Mouse (Mus musculus): ENCODE data around the gene Akap11. TPM values are rescaled to one million over a fixed set of nuclear protein-coding genes. Genes with fewer than 3 reads are reported as not detected.
A peak's percentile ranks its signal among the peaks of the same experiment; 100 is the strongest.

The Akap11 gene
- polyA plus RNA-seq, 1 experiment from 2014 or later: 19.7 TPM

GRCm38 (mm10) chr14:78525059-78525458, 11.5 kb downstream of the Akap11 start:
- H3K27ac ChIP-seq (ENCODE audit: low read depth, low read length): no peak overlapping the region
- no peak overlapping the region for H3K4me2 ChIP-seq (replicated peaks; ENCODE audit: low read depth, low read length)
- no peak for ATAC-seq (ENCODE audit: low FRiP score, low TSS enrichment)
- 86% methylated on average over 2 of the region's 2 CpGs for WGBS
- no peaks in the 10 kb centered on the region for H3K9me3 ChIP-seq (ENCODE audit: control insufficient read depth, low read length)
- H3K4me1 ChIP-seq (ENCODE audit: control insufficient read depth, insufficient read depth, low read length): peaks cover 26% of the 10 kb centered on the region
- peaks cover 7% of the 10 kb centered on the region; the same call in 1 of the 2 replicates for H3K36me3 ChIP-seq (ENCODE audit: control insufficient read depth, insufficient read depth, low read length)
- H3K27me3 ChIP-seq (ENCODE audit: control insufficient read depth, insufficient read depth, low read length): no peaks in the 10 kb centered on the region
- H3K9ac ChIP-seq (ENCODE audit: low read depth, low read length): no peak overlapping the region
- no peak overlapping the region for H3K4me3 ChIP-seq (ENCODE audit: low read length)

- Histone ChIP-seq H3K36me3 (ENCODE audit: control insufficient read depth, insufficient read depth, low read length) (peaks cover 74% of the 10 kb centered on the region), H3K27ac (ENCODE audit: low read depth, low read length) (no peak overlapping the region), H3K27me3 (ENCODE audit: control insufficient read depth, insufficient read depth, low read length) (no peaks in the 10 kb centered on the region), H3K4me3 (ENCODE audit: low read length) (no peak overlapping the region), H3K4me1 (ENCODE audit: control insufficient read depth, insufficient read depth, low read length) (no peaks in the 10 kb centered on the region), H3K9ac (ENCODE audit: low read depth, low read length) (no peak overlapping the region), H3K4me2 (replicated peaks; ENCODE audit: low read depth, low read length) (no peak overlapping the region), H3K9me3 (ENCODE audit: control insufficient read depth, low read length) (no peaks in the 10 kb centered on the region)
- ATAC-seq (ENCODE audit: low FRiP score, low TSS enrichment): no peak
- 87% methylated on average over 8 of the region's 9 CpGs for WGBS
Measured at GRCm38 (mm10) chr14:78510713-78511112, 25.9 kb downstream of the Akap11 start.

GRCm38 (mm10) chr14:78509791-78510190, 26.8 kb downstream of the Akap11 start:
- H3K4me2 ChIP-seq (replicated peaks; ENCODE audit: low read depth, low read length): no peak overlapping the region
- no peak for ATAC-seq (ENCODE audit: low FRiP score, low TSS enrichment)

GRCm38 (mm10) chr14:78500578-78500977, 36.0 kb downstream of the Akap11 start:
- H3K36me3 ChIP-seq (ENCODE audit: control insufficient read depth, insufficient read depth, low read length): peaks cover 32% of the 10 kb centered on the region

More at GRCm38 (mm10) chr14:78509791-78510190, 26.8 kb downstream of the Akap11 start:
- Histone ChIP-seq H3K27me3 (ENCODE audit: control insufficient read depth, insufficient read depth, low read length) (no peaks in the 10 kb centered on the region), H3K4me1 (ENCODE audit: control insufficient read depth, insufficient read depth, low read length) (no peaks in the 10 kb centered on the region), H3K4me3 (ENCODE audit: low read length) (no peak overlapping the region), H3K36me3 (ENCODE audit: control insufficient read depth, insufficient read depth, low read length) (peaks cover 79% of the 10 kb centered on the region), H3K9me3 (ENCODE audit: control insufficient read depth, low read length) (no peaks in the 10 kb centered on the region), H3K9ac (ENCODE audit: low read depth, low read length) (no peak overlapping the region), H3K27ac (ENCODE audit: low read depth, low read length) (no peak overlapping the region)
- WGBS: 92% methylated on average over 6 of the region's 6 CpGs

GRCm38 (mm10) chr14:78496691-78497090, 39.9 kb downstream of the Akap11 start:
- H3K27me3 ChIP-seq (ENCODE audit: control insufficient read depth, insufficient read depth, low read length): no peaks in the 10 kb centered on the region
- 95% methylated on average over 4 of the region's 4 CpGs for WGBS
- no peaks in the 10 kb centered on the region for H3K4me1 ChIP-seq (ENCODE audit: control insufficient read depth, insufficient read depth, low read length)
- no peak overlapping the region for H3K4me3 ChIP-seq (ENCODE audit: low read length)
- H3K27ac ChIP-seq (ENCODE audit: low read depth, low read length): no peak overlapping the region
- ATAC-seq (ENCODE audit: low FRiP score, low TSS enrichment): no peak
- H3K4me2 ChIP-seq (replicated peaks; ENCODE audit: low read depth, low read length): no peak overlapping the region
- no peaks in the 10 kb centered on the region for H3K9me3 ChIP-seq (ENCODE audit: control insufficient read depth, low read length)
- H3K36me3 ChIP-seq (ENCODE audit: control insufficient read depth, insufficient read depth, low read length): peaks cover 40% of the 10 kb centered on the region
- H3K9ac ChIP-seq (ENCODE audit: low read depth, low read length): no peak overlapping the region

More at GRCm38 (mm10) chr14:78500578-78500977, 36.0 kb downstream of the Akap11 start:
- Histone ChIP-seq H3K9me3 (ENCODE audit: control insufficient read depth, low read length) (no peaks in the 10 kb centered on the region), H3K27ac (ENCODE audit: low read depth, low read length) (no peak overlapping the region), H3K9ac (ENCODE audit: low read depth, low read length) (no peak overlapping the region), H3K27me3 (ENCODE audit: control insufficient read depth, insufficient read depth, low read length) (no peaks in the 10 kb centered on the region), H3K4me3 (ENCODE audit: low read length) (no peak overlapping the region), H3K4me2 (replicated peaks; ENCODE audit: low read depth, low read length) (no peak overlapping the region), H3K4me1 (ENCODE audit: control insufficient read depth, insufficient read depth, low read length) (no peaks in the 10 kb centered on the region)
- no peak for ATAC-seq (ENCODE audit: low FRiP score, low TSS enrichment)
- WGBS: 75% methylated on average over 3 of the region's 3 CpGs

GRCm38 (mm10) chr14:78495241-78495640, 41.4 kb downstream of the Akap11 start:
- ATAC-seq (ENCODE audit: low FRiP score, low TSS enrichment): no peak
- Histone ChIP-seq H3K27ac (ENCODE audit: low read depth, low read length) (no peak overlapping the region), H3K27me3 (ENCODE audit: control insufficient read depth, insufficient read depth, low read length) (no peaks in the 10 kb centered on the region), H3K4me2 (replicated peaks; ENCODE audit: low read depth, low read length) (no peak overlapping the region), H3K4me3 (ENCODE audit: low read length) (no peak overlapping the region), H3K4me1 (ENCODE audit: control insufficient read depth, insufficient read depth, low read length) (no peaks in the 10 kb centered on the region), H3K9me3 (ENCODE audit: control insufficient read depth, low read length) (no peaks in the 10 kb centered on the region), H3K36me3 (ENCODE audit: control insufficient read depth, insufficient read depth, low read length) (peaks cover 39% of the 10 kb centered on the region), H3K9ac (ENCODE audit: low read depth, low read length) (no peak overlapping the region)
- 91% methylated on average over 4 of the region's 4 CpGs for WGBS

- Histone ChIP-seq H3K9ac (ENCODE audit: low read depth, low read length) (no peak overlapping the region), H3K36me3 (ENCODE audit: control insufficient read depth, insufficient read depth, low read length) (peaks cover 32% of the 10 kb centered on the region), H3K4me3 (ENCODE audit: low read length) (no peak overlapping the region), H3K27ac (ENCODE audit: low read depth, low read length) (no peak overlapping the region), H3K4me2 (replicated peaks; ENCODE audit: low read depth, low read length) (no peak overlapping the region), H3K9me3 (ENCODE audit: control insufficient read depth, low read length) (no peaks in the 10 kb centered on the region), H3K4me1 (ENCODE audit: control insufficient read depth, insufficient read depth, low read length) (no peaks in the 10 kb centered on the region), H3K27me3 (ENCODE audit: control insufficient read depth, insufficient read depth, low read length) (no peaks in the 10 kb centered on the region)
- no peak for ATAC-seq (ENCODE audit: low FRiP score, low TSS enrichment)
- WGBS: 86% methylated on average over 9 of the region's 9 CpGs
Measured at GRCm38 (mm10) chr14:78492602-78493001, 44.0 kb downstream of the Akap11 start.

- peaks cover 32% of the 10 kb centered on the region for H3K36me3 ChIP-seq (ENCODE audit: control insufficient read depth, insufficient read depth, low read length)
- H3K4me2 ChIP-seq (replicated peaks; ENCODE audit: low read depth, low read length): no peak overlapping the region
- no peak for ATAC-seq (ENCODE audit: low FRiP score, low TSS enrichment)
- no peaks in the 10 kb centered on the region for H3K4me1 ChIP-seq (ENCODE audit: control insufficient read depth, insufficient read depth, low read length)
- H3K4me3 ChIP-seq (ENCODE audit: low read length): no peak overlapping the region
- H3K9me3 ChIP-seq (ENCODE audit: control insufficient read depth, low read length): no peaks in the 10 kb centered on the region
- no peak overlapping the region for H3K27ac ChIP-seq (ENCODE audit: low read depth, low read length)
- H3K9ac ChIP-seq (ENCODE audit: low read depth, low read length): no peak overlapping the region
- no peaks in the 10 kb centered on the region for H3K27me3 ChIP-seq (ENCODE audit: control insufficient read depth, insufficient read depth, low read length)
Measured at GRCm38 (mm10) chr14:78491432-78491831, 45.2 kb downstream of the Akap11 start.

- 22% methylated on average over 14 of the region's 14 CpGs for WGBS
- ATAC-seq (ENCODE audit: low FRiP score, low TSS enrichment): peak; percentile 95
- Histone ChIP-seq H3K9ac (ENCODE audit: low read depth, low read length) (peak overlapping the region; percentile 40), H3K4me1 (ENCODE audit: control insufficient read depth, insufficient read depth, low read length) (0 out of 2 replicates have a peak, but pooled peaks cover 4% of the 10 kb centered on the region), H3K27ac (ENCODE audit: low read depth, low read length) (no peak overlapping the region), H3K9me3 (ENCODE audit: control insufficient read depth, low read length) (no peaks in the 10 kb centered on the region), H3K36me3 (ENCODE audit: control insufficient read depth, insufficient read depth, low read length) (no peaks in the 10 kb centered on the region), H3K4me2 (replicated peaks; ENCODE audit: low read depth, low read length) (no peak overlapping the region; the same call in 1 of the 2 replicates), H3K4me3 (ENCODE audit: low read length) (no peak overlapping the region), H3K27me3 (ENCODE audit: control insufficient read depth, insufficient read depth, low read length) (no peaks in the 10 kb centered on the region)
Measured at GRCm38 (mm10) chr14:78482385-78483231, 54.0 kb downstream of the Akap11 start.

Data from kidney, embryonic 14.5 days (tissue).